Mouse (Mus musculus) olfactory bulb, adult 2 months (tissue): ENCODE results near the gene Ppp1r11.

Source experiments
- CTCF ChIP-seq: fragments of 200-500 bp; IDR thresholded peaks from 2 replicates; pipeline ENCODE4 v1.5.1; 2012; ENCODE audit warnings: low read depth, mild to moderate bottlenecking, low read length, moderate library complexity; ENCODE audit not compliant: insufficient read depth
- POLR2A ChIP-seq: fragments of 200-500 bp; IDR thresholded peaks from 2 replicates; pipeline ENCODE4 v1.6.1; 2012; ENCODE audit warnings: mild to moderate bottlenecking, low read depth, low read length, moderate library complexity; ENCODE audit not compliant: insufficient read depth

GRCm38 (mm10) chr17:36899376-36899775 is 52.2 kb downstream of the Ppp1r11 start:
- TF ChIP-seq CTCF, result no peak
- no peak for TF ChIP-seq POLR2A
